Mouse (Mus musculus): Measurements from ENCODE around the gene Kdelc2. TPM values are rescaled to one million over a fixed set of nuclear protein-coding genes. Genes with fewer than 3 reads are reported as not detected.

The Kdelc2 gene
- polyA plus RNA-seq (2014; fragmentation: Illumina TruSeq; extraction: RNeasy Lipid Tissue Mini Kit (QIAGEN cat#74804); ENCODE audit: low read depth, low replicate concordance): 10.6 TPM

DNA sequence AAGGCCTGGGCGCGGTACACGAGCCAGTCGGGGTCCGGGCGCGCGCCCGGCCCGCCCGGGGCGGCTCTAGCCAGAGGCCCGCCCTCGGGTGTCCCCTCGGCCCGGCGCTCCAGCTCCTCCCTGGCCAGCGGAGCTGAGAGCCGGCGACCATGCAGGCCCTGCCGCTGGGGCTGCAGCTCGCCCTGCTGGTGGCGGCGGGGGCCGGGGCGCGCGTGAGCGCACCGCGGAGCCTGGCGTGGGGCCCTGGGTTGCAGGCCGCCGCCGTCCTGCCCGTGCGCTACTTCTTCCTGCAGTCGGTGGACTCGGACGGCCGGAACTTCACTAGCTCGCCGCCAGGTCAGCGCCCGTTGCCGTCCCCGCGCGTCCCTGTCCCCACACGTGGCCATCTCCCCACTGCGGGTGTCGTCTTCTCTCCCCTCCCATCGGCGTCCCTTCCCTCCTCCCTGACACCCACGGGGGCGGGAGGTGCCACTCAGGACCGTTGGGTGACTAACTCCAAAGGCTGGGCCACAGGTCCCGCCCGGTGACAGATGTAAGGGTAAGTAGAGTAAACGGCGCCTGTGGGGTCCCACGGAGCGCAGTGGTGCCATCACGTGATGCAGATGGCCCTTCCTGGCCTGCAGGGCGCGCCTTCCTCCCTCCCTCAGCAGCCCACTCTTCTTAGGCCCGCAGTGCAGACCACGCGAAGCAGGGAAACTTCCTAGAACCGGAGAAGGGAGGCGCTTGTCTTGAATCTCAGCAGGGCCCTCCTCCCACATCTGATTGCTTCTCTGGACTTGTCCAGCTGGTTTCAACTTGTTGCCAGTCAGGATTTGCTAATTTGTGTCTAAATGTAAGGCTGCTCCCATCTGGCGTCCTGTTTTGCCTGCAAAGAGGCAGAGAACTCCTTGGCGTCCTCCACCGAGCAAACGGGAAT lies at the start of gene Kdelc2:
Gene Kdelc2, plus strand, starts transcription at position 75 of the 916 bp plus-strand sequence.

DNA sequence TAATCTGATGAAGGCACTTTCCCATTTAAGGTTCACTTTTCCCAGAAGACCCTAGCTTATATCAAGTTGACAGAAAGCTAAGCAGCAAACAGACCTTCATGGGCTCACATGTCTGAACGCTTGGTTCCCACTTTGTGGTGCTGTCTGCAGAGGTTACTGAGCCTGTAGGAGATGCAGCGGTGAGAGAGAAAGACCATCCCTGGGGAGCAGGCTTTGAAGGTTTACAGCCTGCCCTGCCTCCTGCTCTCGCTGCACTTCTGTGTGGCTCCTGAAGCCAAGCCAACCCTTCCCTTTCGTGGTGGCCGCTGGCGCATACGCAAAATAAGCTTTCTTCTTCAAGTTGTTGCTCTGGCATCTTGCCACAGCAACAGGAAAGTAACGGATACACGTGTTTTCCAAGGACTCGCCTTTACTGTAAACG lies 18.5 kb downstream of the Kdelc2 start, which contains the start of gene 4930550C14Rik:
Gene 4930550C14Rik, plus strand, starts transcription at position 35 of the 421 bp plus-strand sequence.

Other genes with a start within 250 kb of the Kdelc2 start
- 11.4 TPM for gene Ddx10, start 136.0 kb upstream of the Kdelc2 start, polyA plus RNA-seq (2014; fragmentation: Illumina TruSeq; extraction: RNeasy Lipid Tissue Mini Kit (QIAGEN cat#74804); ENCODE audit: low read depth, low replicate concordance)
- not detected for gene Exph5, start 82.4 kb upstream of the Kdelc2 start, polyA plus RNA-seq (2014; fragmentation: Illumina TruSeq; extraction: RNeasy Lipid Tissue Mini Kit (QIAGEN cat#74804); ENCODE audit: low read depth, low replicate concordance)
- 0.81 TPM for gene 4930550C14Rik, start 18.3 kb downstream of the Kdelc2 start, polyA plus RNA-seq (2014; fragmentation: Illumina TruSeq; extraction: RNeasy Lipid Tissue Mini Kit (QIAGEN cat#74804); ENCODE audit: low read depth, low replicate concordance)
- gene Atm, start 152.7 kb downstream of the Kdelc2 start, polyA plus RNA-seq (2014; fragmentation: Illumina TruSeq; extraction: RNeasy Lipid Tissue Mini Kit (QIAGEN cat#74804); ENCODE audit: low read depth, low replicate concordance): 5.2 TPM
- gene Npat, start 153.0 kb downstream of the Kdelc2 start, polyA plus RNA-seq (2014; fragmentation: Illumina TruSeq; extraction: RNeasy Lipid Tissue Mini Kit (QIAGEN cat#74804); ENCODE audit: low read depth, low replicate concordance): 4.6 TPM
- 393 TPM for gene Acat1, start 226.4 kb downstream of the Kdelc2 start, polyA plus RNA-seq (2014; fragmentation: Illumina TruSeq; extraction: RNeasy Lipid Tissue Mini Kit (QIAGEN cat#74804); ENCODE audit: low read depth, low replicate concordance)